ENCODE assay signal across 20 mouse cellular contexts in the genomic region with DNA sequence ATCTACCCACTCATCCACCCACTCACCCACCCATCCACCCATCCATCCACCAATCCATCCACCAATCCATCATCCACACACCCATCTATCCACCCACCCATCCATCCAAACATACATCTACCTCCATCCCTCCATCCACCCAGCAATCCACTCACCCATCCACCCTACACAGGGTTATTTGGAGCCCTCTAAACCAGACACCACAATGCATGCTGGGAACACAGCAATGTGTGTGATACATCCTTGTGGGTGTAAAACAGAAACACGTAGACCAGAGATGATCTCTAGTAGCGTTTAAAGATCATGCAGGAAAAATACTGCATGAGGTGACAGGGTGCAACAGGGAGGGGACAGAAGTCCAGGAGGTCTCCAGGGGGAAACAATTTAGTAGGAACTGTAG. TPM values are rescaled to one million over a fixed set of nuclear protein-coding genes. Genes with fewer than 3 reads are reported as not detected.
"Had no signal": no experiment of that assay in that cellular context is flagged by ENCODE, and none has a peak within 500 bp of the region (broad histone marks: within the 10 kb centered on the region; RNA-seq: fewer than 3 reads in every experiment).

No protein-coding gene starts in this region.

- DNase-seq: liver, postnatal 0 days; lung, adult 2 months; lung, postnatal 14 days; lung, postnatal 36 days; thymus, adult 2 months; thymus, postnatal 14 days; thymus, postnatal 36 days had no signal

- ATAC-seq: liver, postnatal 0 days; lung, postnatal 0 days; midbrain, embryonic 13.5 days; midbrain, embryonic 15.5 days had no signal

- H3K27ac ChIP-seq: liver, embryonic 15.5 days; lung, embryonic 15.5 days; macrophage; midbrain, embryonic 13.5 days; midbrain, embryonic 15.5 days; neural tube, embryonic 13.5 days; neural tube, embryonic 15.5 days; stomach, embryonic 15.5 days; stomach, postnatal 0 days had no signal

- H3K4me3 ChIP-seq: liver, embryonic 15.5 days; lung, embryonic 15.5 days; megakaryocyte, embryonic 14.5 days; midbrain, embryonic 13.5 days; midbrain, embryonic 15.5 days; neural tube, embryonic 13.5 days; neural tube, embryonic 15.5 days; stomach, embryonic 15.5 days had no signal

RNA-seq across cellular contexts. Expression of a gene that starts 55.0 kb away (rescaled TPM):
- total RNA-seq: megakaryocyte progenitor cell, adult 5-6 weeks; monocyte, adult 5-6 weeks had no signal
- polyA plus RNA-seq: macrophage had no signal
